Mouse (Mus musculus) WW6 (cell line): ENCODE measurements around the gene Dppa3.

Source experiments
- DNase-seq: peaks from one replicate; pipeline ENCODE4 v3.0.0-alpha.2; 2013; ENCODE audit warnings: low read depth, low spot score

The Dppa3 gene

GRCm38 (mm10) chr6:122626110-122626509, at the start of gene Dppa3:
Gene Dppa3 (plus strand): TSS chr6:122626410.
- no peak for DNase-seq

GRCm38 (mm10) chr6:122577030-122577429, 49.2 kb upstream of the Dppa3 start:
- DNase-seq: no peak

GRCm38 (mm10) chr6:122579086-122579485, 47.1 kb upstream of the Dppa3 start:
- no peak for DNase-seq

GRCm38 (mm10) chr6:122591027-122591758, 35.0 kb upstream of the Dppa3 start:
- DNase-seq: no peak

DNA sequence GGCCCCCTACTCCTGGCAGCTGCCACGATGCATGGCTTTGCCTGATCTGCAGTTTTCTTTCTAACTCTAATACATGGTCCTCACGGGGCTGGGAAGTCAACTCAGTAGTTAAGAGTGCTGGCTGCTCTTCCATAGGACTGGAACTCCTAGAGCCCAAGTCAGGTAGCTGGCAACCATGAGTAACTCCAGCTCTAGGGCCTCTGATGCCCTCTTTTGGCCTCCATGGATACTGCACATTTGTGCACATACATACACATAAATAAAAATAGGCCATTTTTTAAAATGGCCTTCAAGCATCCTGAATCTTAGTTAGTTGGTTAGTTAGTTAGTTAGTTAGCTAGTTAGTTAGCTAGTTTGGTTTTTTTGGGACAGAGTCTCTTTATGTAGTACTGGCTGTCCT, 33.3 kb upstream of the Dppa3 start:
- no peak for DNase-seq

DNA sequence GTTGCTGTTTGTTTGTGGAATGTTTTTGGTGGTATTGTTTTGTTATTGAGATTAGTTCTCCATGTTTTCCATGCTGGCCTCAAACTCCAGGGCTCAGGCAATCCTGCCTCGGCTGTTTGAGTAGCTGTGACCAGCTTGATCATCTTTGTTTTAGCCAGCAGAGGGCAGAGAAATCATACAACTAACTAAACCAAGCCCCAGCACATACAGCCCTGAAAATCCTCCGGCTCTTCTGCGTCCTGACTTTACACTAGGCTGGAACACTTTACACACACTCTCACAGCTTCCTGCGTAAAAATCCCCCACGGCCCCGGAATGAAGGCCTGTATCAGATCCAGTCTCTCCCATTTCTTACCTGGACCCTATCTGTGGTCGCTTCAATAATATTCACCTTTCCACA, 30.6 kb upstream of the Dppa3 start:
- no peak for DNase-seq

DNA sequence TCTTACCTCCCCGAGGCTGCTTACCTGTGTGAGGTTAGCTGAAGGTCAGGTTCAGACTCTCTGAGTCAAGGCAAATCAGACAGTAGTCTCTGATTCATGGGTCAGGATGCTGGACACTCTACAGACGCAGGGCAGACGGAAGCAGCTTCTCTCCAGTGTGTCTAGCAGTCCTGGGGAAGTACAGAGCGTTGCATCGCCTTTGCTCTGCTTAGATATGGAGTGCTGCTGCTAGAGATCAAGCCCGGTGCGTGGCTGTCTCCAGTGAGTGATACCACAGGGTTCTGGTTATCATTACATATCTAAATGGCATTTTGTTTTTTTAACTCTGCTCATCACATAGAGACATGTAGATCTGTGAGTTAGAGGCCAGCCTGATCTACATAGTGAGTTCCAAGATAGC, 29.6 kb upstream of the Dppa3 start:
- no peak for DNase-seq

- DNase-seq: no peak
Observed at GRCm38 (mm10) chr6:122598014-122598413, 28.2 kb upstream of the Dppa3 start.

DNA sequence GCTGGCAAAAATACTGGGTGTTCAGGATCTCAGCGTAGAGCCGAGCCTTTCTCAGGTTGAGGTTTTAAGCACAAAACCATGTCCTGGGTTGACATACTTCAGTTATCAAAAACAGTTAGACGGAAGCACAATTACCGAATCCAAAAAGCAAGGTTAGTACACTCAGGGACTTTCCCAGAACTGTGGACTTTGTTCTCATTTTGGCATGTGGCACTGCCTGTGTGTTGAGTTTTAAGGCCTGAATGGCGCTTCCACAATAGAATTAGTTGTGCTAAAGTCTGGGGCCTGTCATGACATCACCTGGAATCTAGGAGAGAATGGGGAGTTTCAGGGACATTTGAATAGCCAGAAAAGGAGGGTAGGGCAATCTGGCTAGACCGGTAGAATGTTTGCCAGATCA, 27.8 kb upstream of the Dppa3 start:
- DNase-seq: no peak

DNA sequence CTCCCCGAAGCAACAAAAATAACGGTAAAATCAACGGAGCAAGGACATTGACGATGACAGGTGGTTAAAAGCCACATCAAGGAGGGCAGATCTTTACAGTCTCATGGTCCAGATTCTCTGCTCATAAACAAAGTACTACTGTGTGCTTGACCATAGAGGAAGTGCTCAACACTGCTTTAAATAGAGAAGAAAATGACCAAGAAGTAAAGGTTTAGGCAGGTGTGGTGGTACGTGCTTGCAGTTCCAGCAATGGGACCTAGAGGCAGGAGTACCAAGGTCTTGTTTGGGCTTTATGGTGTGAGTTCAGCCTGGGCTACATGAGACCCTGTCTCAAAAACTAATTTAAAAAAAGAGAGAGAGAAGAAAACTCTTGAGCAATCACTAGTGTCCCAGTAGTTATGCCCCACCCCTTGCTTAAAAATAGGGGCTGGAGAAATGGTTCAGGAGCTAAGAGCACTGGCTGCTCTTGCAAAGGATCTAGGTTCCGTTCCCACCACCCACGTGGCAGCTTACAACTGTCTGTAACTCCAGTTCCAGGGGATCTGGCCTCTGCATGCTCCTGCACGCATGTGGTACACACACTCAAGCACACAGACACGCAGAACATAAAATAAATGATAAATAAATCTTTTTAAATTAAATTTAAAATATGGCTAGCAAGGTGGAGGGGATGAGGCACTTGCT, 27.0 kb upstream of the Dppa3 start:
- DNase-seq: no peak

GRCm38 (mm10) chr6:122600066-122600646, 26.1 kb upstream of the Dppa3 start:
- DNase-seq: no peak

DNA sequence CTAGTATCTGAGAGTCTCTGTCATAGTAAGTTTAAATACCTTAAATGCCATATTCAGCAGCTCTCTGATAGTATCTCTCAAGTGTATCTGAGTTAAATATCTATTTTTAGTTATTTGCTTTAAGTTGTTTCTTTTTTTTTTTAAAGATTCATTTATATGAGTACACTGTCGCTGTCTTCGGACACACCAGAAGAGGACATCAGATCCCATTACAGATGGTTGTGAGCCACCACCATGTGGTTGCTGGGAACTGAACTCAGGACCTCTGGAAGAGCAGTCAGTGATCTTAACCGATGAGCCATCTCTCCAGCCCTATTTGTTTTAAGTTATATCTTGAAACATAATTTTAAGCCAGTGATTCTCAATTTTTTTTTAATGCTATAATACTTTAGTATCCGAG, 25.2 kb upstream of the Dppa3 start:
- no peak for DNase-seq

GRCm38 (mm10) chr6:122601615-122602014, 24.6 kb upstream of the Dppa3 start:
- no peak for DNase-seq

GRCm38 (mm10) chr6:122602242-122602991, 23.8 kb upstream of the Dppa3 start, which contains the start of gene Apobec1:
Gene Apobec1 (minus strand): TSS chr6:122602444.
- DNase-seq: no peak

GRCm38 (mm10) chr6:122602992-122603322, 23.3 kb upstream of the Dppa3 start:
- no peak for DNase-seq

DNA sequence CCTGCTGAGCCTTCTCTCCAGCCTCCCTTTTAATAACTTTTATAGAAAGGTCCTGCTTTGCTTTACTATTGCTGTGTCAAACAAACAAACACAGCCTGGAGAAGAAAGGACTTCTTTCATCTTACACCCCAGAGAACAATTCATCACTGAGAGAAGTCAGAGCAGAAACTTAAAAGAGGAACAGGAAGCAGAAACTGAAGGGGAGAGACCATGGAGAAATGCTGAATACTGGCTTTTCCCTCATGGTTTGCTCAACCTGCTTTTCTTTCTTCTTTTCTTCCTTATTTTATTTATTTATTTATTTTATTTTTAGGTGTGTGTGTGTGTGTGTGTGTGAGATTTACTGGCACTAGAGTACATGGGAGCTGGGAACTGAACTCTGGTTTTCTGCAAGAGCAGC, 21.9 kb upstream of the Dppa3 start:
- DNase-seq: no peak

DNA sequence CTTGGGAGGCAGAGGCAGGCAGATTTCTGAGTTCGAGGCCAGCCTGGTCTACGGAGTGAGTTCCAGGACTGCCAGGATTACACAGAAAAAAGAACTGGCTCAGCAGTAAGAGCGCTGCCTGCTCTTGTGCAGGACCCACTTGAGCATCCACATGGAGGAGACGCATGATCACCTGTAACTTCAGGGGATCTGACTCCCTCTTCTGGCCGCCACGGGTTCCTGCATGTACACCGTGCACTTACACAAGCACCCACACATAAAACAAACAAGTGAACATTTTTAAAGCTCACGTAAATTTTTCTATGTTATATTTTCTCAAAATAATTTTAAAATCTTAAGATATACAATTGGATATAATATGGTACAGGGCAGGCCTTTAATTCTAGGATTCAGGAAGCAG, 20.7 kb upstream of the Dppa3 start:
- DNase-seq: no peak

DNA sequence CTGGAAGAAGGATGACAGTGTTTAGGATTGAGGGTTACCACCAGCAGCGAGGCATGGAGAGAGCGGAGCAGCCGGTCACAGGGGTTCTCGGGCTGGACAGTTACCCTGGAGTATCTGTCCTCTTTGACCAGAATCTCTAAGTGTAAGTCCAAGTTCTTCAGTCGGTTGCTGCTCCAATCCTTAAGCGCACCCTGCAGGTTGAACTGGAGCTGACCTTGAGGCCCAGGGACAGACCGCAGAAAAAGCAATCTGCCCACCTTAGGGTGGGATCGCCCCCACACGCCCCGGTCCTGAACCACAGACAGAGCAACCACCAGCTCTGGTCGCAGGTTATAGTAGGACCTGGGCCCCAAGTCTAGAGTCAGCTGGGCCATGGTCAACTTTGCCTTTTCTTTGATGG, 19.5 kb upstream of the Dppa3 start:
- DNase-seq: no peak

GRCm38 (mm10) chr6:122607700-122608099, 18.5 kb upstream of the Dppa3 start:
- DNase-seq: no peak

- DNase-seq: no peak
Observed at GRCm38 (mm10) chr6:122608434-122609376, 17.5 kb upstream of the Dppa3 start.

- no peak for DNase-seq
Observed at GRCm38 (mm10) chr6:122609377-122609728, 16.9 kb upstream of the Dppa3 start.
